Mouse (Mus musculus) thymus, adult 2 months (tissue): ENCODE measurements around the gene Ciz1. TPM values are rescaled to one million over a fixed set of nuclear protein-coding genes. Genes with fewer than 3 reads are reported as not detected.

Experiments
- DNase-seq: peaks from one replicate; pipeline ENCODE4 v3.0.0; 2021
- H3K27ac ChIP-seq: fragments of 200-500 bp; 2 replicates; pipeline ENCODE4 v1.5.1; 2012; ENCODE audit warnings: low read length, control low read depth; ENCODE audit not compliant: control insufficient read depth, insufficient read depth
- H3K27me3 ChIP-seq: fragments of 200-500 bp; 2 replicates; pipeline ENCODE4 v1.6.1; 2012; ENCODE audit warnings: mild to moderate bottlenecking, low read length, moderate library complexity, mixed read lengths; ENCODE audit not compliant: control insufficient read depth, insufficient read depth
- H3K36me3 ChIP-seq: fragments of 200-500 bp; 2 replicates; pipeline ENCODE4 v1.6.1; 2012; ENCODE audit warnings: mild to moderate bottlenecking, low read length, moderate library complexity; ENCODE audit not compliant: control insufficient read depth, insufficient read depth
- H3K4me1 ChIP-seq: fragments of 200-500 bp; replicated peaks from 2 replicates; pipeline ENCODE4 v1.6.1; 2012; ENCODE audit warnings: low read length; ENCODE audit not compliant: control insufficient read depth, insufficient read depth
- H3K4me3 ChIP-seq: fragments of 200-500 bp; 2 replicates; pipeline ENCODE4 v1.5.1; 2012; ENCODE audit warnings: mild to moderate bottlenecking, low read length, control low read depth, moderate library complexity; ENCODE audit not compliant: control insufficient read depth, insufficient read depth
- CTCF ChIP-seq: fragments of 200-500 bp; IDR thresholded peaks from 2 replicates; pipeline ENCODE4 v1.5.1; 2012; ENCODE audit warnings: mild to moderate bottlenecking, control low read depth, low read length, moderate library complexity, borderline replicate concordance; ENCODE audit not compliant: control insufficient read depth, poor library complexity, insufficient read depth; ENCODE audit errors: extremely low read depth
- POLR2A ChIP-seq: fragments of 200-500 bp; IDR thresholded peaks from 2 replicates; pipeline ENCODE4 v1.6.1; 2012; ENCODE audit warnings: mild to moderate bottlenecking, low read length, control low read depth, moderate library complexity; ENCODE audit not compliant: control insufficient read depth, poor library complexity, insufficient read depth; ENCODE audit errors: extremely low read depth
- WGBS: fragments of 180-500 bp; shearing (Covaris S2); methylation state at CpG from one replicate; pipeline ENCODE4 v1.1.7; 2018; 5-methylcytosine and 5-hydroxymethylcytosine counted together
- polyA plus RNA-seq: library from polyadenylated mRNA; depleted of rRNA; stranded (reverse); fragments of >200 nt; gene quantifications from 2 replicates; pipeline ENCODE4 v1.2.3, GENCODE M21; 2012

Ciz1 gene
- polyA plus RNA-seq, 1 experiment: 517 TPM

DNA sequence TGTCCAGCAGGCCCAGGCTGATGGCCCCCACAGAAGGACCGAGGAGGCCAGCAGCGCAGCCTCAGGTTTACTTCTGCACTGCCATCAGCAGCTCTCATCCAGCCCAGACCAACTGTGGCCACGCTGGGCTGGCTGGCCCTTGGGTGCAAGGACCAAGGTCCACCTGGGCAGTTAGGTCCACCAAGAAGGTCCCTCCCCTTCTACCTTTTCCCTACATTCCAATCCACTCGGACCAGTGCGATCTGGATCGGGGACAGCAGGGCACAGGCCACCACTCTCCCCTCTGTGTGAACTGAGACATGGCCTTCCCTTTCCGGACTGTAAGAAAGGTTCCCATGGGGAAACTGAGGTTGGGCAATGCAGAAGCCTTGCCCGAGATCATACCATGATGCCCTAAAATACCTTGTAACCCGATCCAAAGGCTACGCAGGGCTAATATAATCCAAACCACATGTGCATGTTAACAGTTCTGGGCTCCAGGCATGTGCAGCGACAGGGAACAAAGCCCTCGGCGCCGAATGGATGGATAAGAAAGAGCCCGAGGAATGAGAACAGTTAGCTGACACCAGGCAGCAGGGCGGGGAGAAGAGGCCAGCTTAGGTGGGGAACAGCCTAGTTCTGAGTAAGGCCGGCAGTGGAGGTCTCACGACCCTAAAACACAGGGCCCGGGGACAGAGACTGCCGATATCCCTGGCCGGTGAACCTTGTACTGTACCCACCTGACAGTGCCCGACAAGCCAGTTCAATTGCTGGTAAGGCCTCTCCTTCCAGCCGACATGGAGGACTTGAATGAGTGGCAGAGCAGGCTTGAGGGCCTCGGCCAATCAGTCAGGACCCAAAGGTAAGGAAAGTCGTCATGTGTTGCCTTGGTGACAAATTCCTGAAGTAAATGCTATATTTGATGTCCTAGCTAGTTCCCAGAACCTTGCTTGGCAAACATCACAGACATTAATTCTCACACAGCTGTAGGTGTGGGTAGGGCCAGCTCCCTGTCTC, 56.6 kb downstream of the Ciz1 start:
- Histone ChIP-seq H3K4me3 (no peak overlapping the region), H3K36me3 (no peaks in the 10 kb centered on the region), H3K4me1 (0 out of 2 replicates have a peak, but pooled peaks cover 2% of the 10 kb centered on the region), H3K27ac (no peak overlapping the region), H3K27me3 (no peaks in the 10 kb centered on the region)
- TF ChIP-seq POLR2A: no peak
- no peak for TF ChIP-seq CTCF
- no peak for DNase-seq
- WGBS: 92% methylated on average over 25 of the region's 25 CpGs

DNA sequence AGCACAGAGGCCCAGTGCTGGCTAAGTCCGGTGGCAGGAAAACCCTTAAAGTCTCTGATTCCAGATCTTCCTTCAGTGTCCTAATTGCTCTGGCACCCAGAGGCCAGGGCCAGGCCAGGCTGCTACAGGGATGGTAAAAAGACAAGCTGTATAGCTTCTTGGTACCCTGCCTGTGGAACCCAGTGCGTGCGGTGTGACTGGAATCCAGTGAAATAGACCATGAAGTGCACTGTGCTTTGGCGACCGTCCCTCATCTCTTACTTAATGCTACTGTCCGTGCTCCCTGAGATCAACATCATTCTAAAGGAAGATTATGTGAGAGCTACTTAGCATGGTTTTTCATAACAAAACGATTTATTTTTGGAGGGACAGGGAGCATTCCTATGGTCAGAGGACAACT, 59.3 kb downstream of the Ciz1 start:
- TF ChIP-seq CTCF (no peak), POLR2A (no peak)
- Histone ChIP-seq H3K4me3 (no peak overlapping the region), H3K27ac (no peak overlapping the region), H3K27me3 (no peaks in the 10 kb centered on the region), H3K36me3 (peaks cover 15% of the 10 kb centered on the region), H3K4me1 (0 out of 2 replicates have a peak, but pooled peaks cover 2% of the 10 kb centered on the region)
- DNase-seq: no peak
- 89% methylated on average over 7 of the region's 7 CpGs for WGBS

DNA sequence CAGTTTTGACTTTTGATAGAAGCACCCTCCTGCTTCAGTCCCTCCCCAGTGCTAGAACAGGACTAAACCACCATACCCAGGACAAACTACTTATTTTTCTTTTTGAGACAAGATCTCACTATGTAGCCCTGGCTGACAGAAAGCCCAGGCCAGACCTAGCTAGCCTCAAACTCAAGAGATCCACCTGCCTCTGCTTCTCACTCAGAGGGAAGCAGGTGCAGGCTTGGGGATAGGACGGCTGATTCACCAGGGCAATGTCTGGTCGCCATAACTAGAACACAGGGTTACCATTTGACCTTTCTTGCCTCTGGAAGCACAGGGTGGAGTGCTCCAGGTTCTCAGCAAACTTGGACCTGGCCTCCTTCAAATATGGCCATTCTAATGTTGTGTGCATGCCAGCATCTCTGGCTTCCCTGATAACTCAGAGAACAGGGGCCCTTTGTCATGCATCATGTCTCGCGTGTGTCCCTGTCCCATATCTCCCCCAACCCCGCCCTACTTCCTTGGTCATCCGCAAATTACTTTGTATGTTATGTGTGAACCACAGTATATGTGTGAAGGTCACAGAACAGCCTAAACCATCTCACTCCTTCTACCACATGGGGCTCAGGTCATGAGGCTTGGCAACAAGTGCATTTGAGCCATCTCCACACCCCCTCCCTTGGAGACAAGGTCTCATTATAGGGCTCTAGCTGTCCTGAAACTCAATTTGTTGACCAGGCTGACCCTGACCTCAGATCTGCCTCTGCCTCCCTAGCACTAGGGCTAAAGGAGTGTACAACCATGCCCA, 60.8 kb downstream of the Ciz1 start:
- Histone ChIP-seq H3K27ac (no peak overlapping the region), H3K27me3 (no peaks in the 10 kb centered on the region), H3K4me1 (0 out of 2 replicates have a peak, but pooled peaks cover 2% of the 10 kb centered on the region), H3K4me3 (no peak overlapping the region), H3K36me3 (peaks cover 30% of the 10 kb centered on the region)
- no peak for DNase-seq
- TF ChIP-seq CTCF (no peak), POLR2A (no peak)
- 95% methylated on average over 6 of the region's 6 CpGs for WGBS

DNA sequence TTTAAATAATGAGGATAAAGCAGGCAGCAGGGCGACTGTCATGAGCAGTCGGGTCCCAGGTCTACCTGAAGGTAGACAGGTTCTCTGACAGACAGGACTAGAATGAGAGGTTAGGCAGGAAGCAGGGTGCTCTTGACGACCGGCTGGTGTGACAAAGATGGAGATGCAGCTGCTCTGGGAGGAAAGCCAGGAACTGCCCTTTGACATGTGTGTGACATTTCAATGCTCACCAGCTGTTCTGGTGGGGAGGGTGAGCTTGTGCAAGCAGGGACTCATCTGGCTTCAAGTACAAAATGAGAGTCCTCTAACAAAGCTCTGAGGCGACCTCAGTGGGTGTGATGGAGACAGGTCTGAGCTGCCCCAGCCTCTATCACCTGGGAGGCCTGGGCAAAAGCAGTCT, 61.8 kb downstream of the Ciz1 start:
- no peak for DNase-seq
- H3K4me1 ChIP-seq: 0 out of 2 replicates have a peak, but pooled peaks cover 2% of the 10 kb centered on the region
- H3K27ac ChIP-seq: no peak overlapping the region
- H3K4me3 ChIP-seq: no peak overlapping the region
- WGBS: 83% methylated on average over 5 of the region's 5 CpGs
- H3K36me3 ChIP-seq: peaks cover 40% of the 10 kb centered on the region
- no peaks in the 10 kb centered on the region for H3K27me3 ChIP-seq
- TF ChIP-seq POLR2A: no peak
- no peak for TF ChIP-seq CTCF

DNA sequence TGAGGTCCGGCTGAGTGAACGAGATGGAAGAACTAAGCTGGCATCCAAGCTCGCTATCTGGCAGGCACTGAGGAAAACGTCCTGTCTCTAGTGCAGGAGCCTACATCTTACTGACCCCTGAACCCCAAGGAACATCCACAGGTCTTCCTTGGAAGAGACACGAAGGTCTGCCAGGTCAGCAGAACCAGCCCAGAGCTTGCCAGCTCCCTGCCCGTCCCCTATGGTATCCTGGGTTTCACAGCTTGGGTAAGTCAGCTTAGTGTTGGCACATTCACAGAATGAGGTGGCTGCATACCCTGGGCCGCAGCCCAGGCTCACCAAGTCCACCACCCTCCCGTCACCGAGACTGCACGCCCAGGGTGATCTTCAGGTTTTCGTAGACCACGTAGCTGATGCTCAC, 63.7 kb downstream of the Ciz1 start:
- Histone ChIP-seq H3K27ac (no peak overlapping the region), H3K4me1 (0 out of 2 replicates have a peak, but pooled peaks cover 2% of the 10 kb centered on the region), H3K27me3 (no peaks in the 10 kb centered on the region), H3K4me3 (no peak overlapping the region), H3K36me3 (peaks cover 53% of the 10 kb centered on the region)
- DNase-seq: no peak
- TF ChIP-seq POLR2A (no peak), CTCF (no peak)
- WGBS: 98% methylated on average over 12 of the region's 12 CpGs

DNA sequence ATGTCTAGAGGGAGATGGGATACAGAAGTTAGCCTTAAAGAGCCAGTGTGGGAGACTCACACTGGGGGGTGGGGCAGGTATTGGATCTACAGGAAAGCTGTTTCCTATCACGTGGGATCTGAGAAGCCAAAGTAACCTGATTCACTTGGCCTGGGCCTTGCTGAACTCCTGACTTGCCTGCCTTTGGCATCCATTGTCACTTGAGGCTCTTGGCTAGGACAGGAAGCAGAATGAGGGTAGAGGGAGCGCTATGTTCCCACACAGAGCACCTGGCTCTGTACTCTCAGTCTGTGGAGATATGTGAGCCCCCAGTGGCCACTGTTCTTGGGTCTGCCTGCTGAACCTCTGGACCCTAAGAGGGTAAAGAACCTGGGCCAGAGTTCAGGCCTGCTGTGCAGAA, 64.4 kb downstream of the Ciz1 start:
- no peaks in the 10 kb centered on the region for H3K4me1 ChIP-seq
- no peak overlapping the region for H3K27ac ChIP-seq
- H3K4me3 ChIP-seq: no peak overlapping the region
- WGBS: 85% methylated on average over 2 of the region's 2 CpGs
- H3K36me3 ChIP-seq: peaks cover 53% of the 10 kb centered on the region
- no peaks in the 10 kb centered on the region for H3K27me3 ChIP-seq
- DNase-seq: no peak
- TF ChIP-seq POLR2A: no peak
- no peak for TF ChIP-seq CTCF
